Mouse (Mus musculus): ENCODE data around the gene Gpr61. TPM values are rescaled to one million over a fixed set of nuclear protein-coding genes. Genes with fewer than 3 reads are reported as not detected.

The Gpr61 gene
- total and polyA plus RNA-seq, 3 experiments, result 0.27 TPM; not detected in 2

DNA sequence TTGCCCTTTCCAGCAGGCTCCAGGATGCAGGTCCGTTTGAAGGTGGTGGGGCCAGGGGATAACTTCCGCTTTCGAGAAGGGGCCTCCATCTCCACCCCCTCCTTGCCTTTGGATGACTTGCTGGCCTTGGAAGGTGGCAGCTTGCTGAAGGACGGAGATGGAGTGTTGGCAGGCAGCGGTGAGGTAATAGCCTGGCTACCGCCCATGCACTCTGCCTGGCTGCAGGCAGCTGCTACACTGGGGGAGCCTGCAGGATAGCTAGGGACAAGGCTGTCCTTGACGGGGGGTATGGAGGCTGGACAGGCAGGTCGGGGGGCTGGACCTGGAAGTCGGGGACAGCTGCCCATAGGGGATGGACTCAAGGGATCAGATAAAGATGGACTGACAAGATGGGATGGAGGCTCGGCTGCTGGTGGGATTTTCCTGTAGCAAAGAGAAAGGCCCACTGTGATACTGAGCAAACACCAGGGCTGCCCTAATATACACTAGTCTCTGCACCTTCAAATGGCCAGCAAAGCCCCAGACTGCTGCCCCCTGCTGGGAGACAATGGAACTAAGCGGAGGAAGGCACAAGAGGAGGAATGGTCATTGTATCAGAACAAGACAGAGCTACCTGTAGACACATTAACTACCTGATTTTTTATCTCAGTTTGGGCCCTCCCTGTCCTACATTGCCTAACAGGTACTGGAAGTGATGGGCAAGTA lies 49.1 kb upstream of the Gpr61 start:
- in situ Hi-C loops (cut with MboI; ENCODE audit: low pct_ligation_motif_present, low pct_unique_long_range_greater_than_20kb, low sequenced_read_pairs) (no loop called here), dilution Hi-C loops (cut with MboI; ENCODE audit: extremely low pct_ligation_motif_present, extremely low pct_unique_long_range_greater_than_20kb, low sequenced_read_pairs) (no loop called here)
- no peak overlapping the region for H3K27ac ChIP-seq (ENCODE audit: insufficient read depth, low read depth)
- no peak overlapping the region for H3K9ac ChIP-seq (ENCODE audit: insufficient read depth, low read depth)
- H3K4me1 ChIP-seq (ENCODE audit: control insufficient read depth in 1 of 2, insufficient read depth in 2 of 2), result peaks cover 6 to 34% of the 10 kb centered on the region in 2 experiments
- no peak overlapping the region for H3K4me2 ChIP-seq (ENCODE audit: insufficient read depth, low read depth, poor library complexity, severe bottlenecking)
- no peaks in the 10 kb centered on the region; the same call in 1 of the 2 replicates for H3K79me2 ChIP-seq (replicated peaks; ENCODE audit: control insufficient read depth, extremely low read depth, insufficient read depth, poor library complexity, severe bottlenecking)
- H3K27me3 ChIP-seq (replicated peaks), result no peaks in the 10 kb centered on the region
- peak; percentile 74 for DNase-seq (ENCODE audit: extremely low read depth)
- H3K36me3 ChIP-seq (replicated peaks in 1 of 2; ENCODE audit: control insufficient read depth in 1 of 2, insufficient read depth in 1 of 2, low read length in 1 of 2), result peaks cover 24 to 74% of the 10 kb centered on the region in 2 experiments
- TF ChIP-seq TBP (conservative IDR thresholded peaks at IDR 0.05; ENCODE audit: low read depth, low read length), result no peak
- no peak for TF ChIP-seq NELFE (IDR thresholded peaks at IDR 0.05; ENCODE audit: low read depth, low read length)
- TF ChIP-seq SIN3A (IDR thresholded peaks at IDR 0.05; ENCODE audit: low read length), result no peak
- no peak for TF ChIP-seq RCOR1 (conservative IDR thresholded peaks at IDR 0.05; ENCODE audit: low read depth, low read length)
- TF ChIP-seq ETS1 (conservative IDR thresholded peaks at IDR 0.05; ENCODE audit: low read depth, low read length), result no peak
- peak; percentile 55 for TF ChIP-seq RAD21 (IDR thresholded peaks at IDR 0.05; ENCODE audit: low read depth, low read length)
- TF ChIP-seq MEF2A (IDR thresholded peaks at IDR 0.05; ENCODE audit: borderline replicate concordance, low read depth, low read length), result no peak
- no peak for TF ChIP-seq ZNF384 (IDR thresholded peaks at IDR 0.05; ENCODE audit: low read depth, low read length)
- peak; percentile 88 for TF ChIP-seq SMC3 (IDR thresholded peaks at IDR 0.05; ENCODE audit: low read depth, low read length)
- peak; percentile 87 to 96 for TF ChIP-seq CTCF (conservative IDR thresholded peaks at IDR 0.05 in 1 of 2, IDR thresholded peaks at IDR 0.05 in 1 of 2; ENCODE audit: low read depth in 2 of 2, low read length in 2 of 2)
- no peak for TF ChIP-seq MAFK (IDR thresholded peaks at IDR 0.05; ENCODE audit: insufficient replicate concordance, low read length)
- TF ChIP-seq MXI1 (IDR thresholded peaks at IDR 0.05; ENCODE audit: low read depth, low read length), result no peak
- no peak overlapping the region for H3K4me3 ChIP-seq (replicated peaks in 1 of 3; ENCODE audit: low read depth in 2 of 3, low read length in 2 of 3, poor library complexity in 1 of 3)
- no peaks in the 10 kb centered on the region for H3K9me3 ChIP-seq (replicated peaks; ENCODE audit: low read length)

DNA sequence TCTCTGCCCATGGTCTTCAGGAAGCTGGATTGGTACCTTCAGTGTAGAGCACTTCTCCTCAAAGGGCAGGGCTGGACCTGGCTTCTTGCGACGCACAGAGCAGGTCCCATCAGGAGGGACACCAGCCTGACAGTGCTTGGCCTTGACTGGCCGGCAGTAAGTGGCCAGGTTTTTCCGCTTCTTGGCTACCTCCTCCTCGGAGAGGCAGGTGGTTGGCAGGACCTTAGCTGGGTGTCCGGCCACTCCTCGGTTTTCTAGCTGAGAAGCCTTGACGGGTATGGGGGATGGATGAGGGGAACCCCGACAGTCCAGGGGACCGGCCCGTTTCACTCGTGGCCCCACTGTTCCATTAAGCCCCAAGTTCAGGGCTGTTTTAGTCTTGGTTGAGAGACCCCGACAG lies 48.5 kb upstream of the Gpr61 start:
- Histone ChIP-seq H3K4me2 (ENCODE audit: insufficient read depth, low read depth, poor library complexity, severe bottlenecking) (no peak overlapping the region), H3K9me3 (replicated peaks; ENCODE audit: low read length) (no peaks in the 10 kb centered on the region), H3K79me2 (replicated peaks; ENCODE audit: control insufficient read depth, extremely low read depth, insufficient read depth, poor library complexity, severe bottlenecking) (no peaks in the 10 kb centered on the region; the same call in 1 of the 2 replicates), H3K4me1 (ENCODE audit: control insufficient read depth in 1 of 2, insufficient read depth in 2 of 2) (peaks cover 6 to 29% of the 10 kb centered on the region in 2 experiments), H3K36me3 (replicated peaks in 1 of 2; ENCODE audit: control insufficient read depth in 1 of 2, insufficient read depth in 1 of 2, low read length in 1 of 2) (peaks cover 24 to 76% of the 10 kb centered on the region in 2 experiments), H3K4me3 (replicated peaks in 1 of 3; ENCODE audit: low read depth in 2 of 3, low read length in 2 of 3, poor library complexity in 1 of 3) (no peak overlapping the region), H3K27me3 (replicated peaks) (no peaks in the 10 kb centered on the region), H3K9ac (ENCODE audit: insufficient read depth, low read depth) (no peak overlapping the region), H3K27ac (ENCODE audit: insufficient read depth, low read depth) (no peak overlapping the region)
- in situ Hi-C loops (cut with MboI; ENCODE audit: low pct_ligation_motif_present, low pct_unique_long_range_greater_than_20kb, low sequenced_read_pairs) (no loop called here), dilution Hi-C loops (cut with MboI; ENCODE audit: extremely low pct_ligation_motif_present, extremely low pct_unique_long_range_greater_than_20kb, low sequenced_read_pairs) (no loop called here)
- DNase-seq (ENCODE audit: extremely low read depth), result no peak
- TF ChIP-seq CHD1 (IDR thresholded peaks at IDR 0.05; ENCODE audit: low read depth, low read length) (no peak), ZKSCAN1 (IDR thresholded peaks at IDR 0.05; ENCODE audit: borderline replicate concordance, low read depth, low read length) (no peak), HCFC1 (IDR thresholded peaks at IDR 0.05; ENCODE audit: low read depth, low read length) (no peak), ZNF384 (IDR thresholded peaks at IDR 0.05; ENCODE audit: low read depth, low read length) (no peak), USF1 (IDR thresholded peaks at IDR 0.05; ENCODE audit: low read depth, low read length) (no peak), GABPA (IDR thresholded peaks at IDR 0.05; ENCODE audit: insufficient replicate concordance, low read depth, low read length) (no peak), PAX5 (IDR thresholded peaks at IDR 0.05; ENCODE audit: low read length) (no peak), CHD2 (IDR thresholded peaks at IDR 0.05; ENCODE audit: low read length) (no peak)

All from CH12.LX (cell line).